Mouse (Mus musculus): ENCODE data around the gene Dync1li1.
A peak's percentile ranks its signal among the peaks of the same experiment; 100 is the strongest.
"Not testable (repeated sequence)": the region's sequence is repeated elsewhere in the genome, so short reads cannot be mapped to it uniquely, and the experiment has no call there.

The Dync1li1 gene

GRCm38 (mm10) chr9:114672703-114673561 lies 15.7 kb upstream of the Dync1li1 start:
- peak; percentile 90 for ATAC-seq (ENCODE audit: insufficient number of reproducible peaks, low FRiP score, low TSS enrichment)

GRCm38 (mm10) chr9:114673626-114674025 lies 15.0 kb upstream of the Dync1li1 start:
- no peak for ATAC-seq (ENCODE audit: insufficient number of reproducible peaks, low FRiP score, low TSS enrichment)

GRCm38 (mm10) chr9:114678576-114678975 lies 10.0 kb upstream of the Dync1li1 start:
- ATAC-seq (ENCODE audit: insufficient number of reproducible peaks, low FRiP score, low TSS enrichment) = no peak

- ATAC-seq (ENCODE audit: insufficient number of reproducible peaks, low FRiP score, low TSS enrichment) = peak; percentile 92
Observed at GRCm38 (mm10) chr9:114679944-114680343, 8.6 kb upstream of the Dync1li1 start.

GRCm38 (mm10) chr9:114680531-114680930 lies 8.1 kb upstream of the Dync1li1 start:
- ATAC-seq (ENCODE audit: insufficient number of reproducible peaks, low FRiP score, low TSS enrichment) = 0 out of 2 replicates have a peak, but pooled peaks have one; percentile 12

- no peak for ATAC-seq (ENCODE audit: insufficient number of reproducible peaks, low FRiP score, low TSS enrichment)
Observed at GRCm38 (mm10) chr9:114682193-114682592, 6.4 kb upstream of the Dync1li1 start.

- ATAC-seq (ENCODE audit: insufficient number of reproducible peaks, low FRiP score, low TSS enrichment) = no peak
Observed at GRCm38 (mm10) chr9:114686245-114686644, 2.3 kb upstream of the Dync1li1 start.

- ATAC-seq (ENCODE audit: insufficient number of reproducible peaks, low FRiP score, low TSS enrichment) = no peak
Observed at GRCm38 (mm10) chr9:114687639-114688038, 951 bp upstream of the Dync1li1 start.

GRCm38 (mm10) chr9:114688953-114689407 lies 390 bp downstream of the Dync1li1 start:
- ATAC-seq (ENCODE audit: insufficient number of reproducible peaks, low FRiP score, low TSS enrichment) = no peak

GRCm38 (mm10) chr9:114690119-114690601 lies 1.6 kb downstream of the Dync1li1 start:
- ATAC-seq (ENCODE audit: insufficient number of reproducible peaks, low FRiP score, low TSS enrichment) = no peak

GRCm38 (mm10) chr9:114691112-114691511 lies 2.5 kb downstream of the Dync1li1 start:
- no peak for ATAC-seq (ENCODE audit: insufficient number of reproducible peaks, low FRiP score, low TSS enrichment)

- ATAC-seq (ENCODE audit: insufficient number of reproducible peaks, low FRiP score, low TSS enrichment) = not testable (repeated sequence)
Observed at GRCm38 (mm10) chr9:114695662-114696061, 7.1 kb downstream of the Dync1li1 start.

- no peak for ATAC-seq (ENCODE audit: insufficient number of reproducible peaks, low FRiP score, low TSS enrichment)
Observed at GRCm38 (mm10) chr9:114697072-114697471, 8.5 kb downstream of the Dync1li1 start.

GRCm38 (mm10) chr9:114697926-114698325 lies 9.3 kb downstream of the Dync1li1 start:
- ATAC-seq (ENCODE audit: insufficient number of reproducible peaks, low FRiP score, low TSS enrichment) = no peak

- no peak for ATAC-seq (ENCODE audit: insufficient number of reproducible peaks, low FRiP score, low TSS enrichment)
Observed at GRCm38 (mm10) chr9:114699262-114699661, 10.7 kb downstream of the Dync1li1 start.

- no peak for ATAC-seq (ENCODE audit: insufficient number of reproducible peaks, low FRiP score, low TSS enrichment)
Observed at GRCm38 (mm10) chr9:114699882-114700665, 11.5 kb downstream of the Dync1li1 start.

- ATAC-seq (ENCODE audit: insufficient number of reproducible peaks, low FRiP score, low TSS enrichment) = no peak
Observed at GRCm38 (mm10) chr9:114701031-114701430, 12.4 kb downstream of the Dync1li1 start.

GRCm38 (mm10) chr9:114701921-114702320 lies 13.3 kb downstream of the Dync1li1 start:
- ATAC-seq (ENCODE audit: insufficient number of reproducible peaks, low FRiP score, low TSS enrichment) = no peak

- no peak for ATAC-seq (ENCODE audit: insufficient number of reproducible peaks, low FRiP score, low TSS enrichment)
Observed at GRCm38 (mm10) chr9:114707805-114708204, 19.2 kb downstream of the Dync1li1 start.

- ATAC-seq (ENCODE audit: insufficient number of reproducible peaks, low FRiP score, low TSS enrichment) = no peak
Observed at GRCm38 (mm10) chr9:114710345-114710744, 21.8 kb downstream of the Dync1li1 start.

- no peak for ATAC-seq (ENCODE audit: insufficient number of reproducible peaks, low FRiP score, low TSS enrichment)
Observed at GRCm38 (mm10) chr9:114713481-114713880, 24.9 kb downstream of the Dync1li1 start.
